Mouse (Mus musculus) CH12.LX (cell line): ENCODE results near the gene Tmem43.

ENCODE experiments used
- CTCF ChIP-seq, 2 experiments: IDR thresholded peaks in 1 of 2; conservative IDR thresholded peaks in 1 of 2; 2 replicates each; pipeline ENCODE4 v1.5.1; 2011 to 2012; ENCODE audit warnings: low read depth in 2 of 2, low read length in 2 of 2, improper control_type of control experiment in 1 of 2, inconsistent platforms in 1 of 2, mild to moderate bottlenecking in 1 of 2, moderate library complexity in 1 of 2
- EP300 ChIP-seq: IDR thresholded peaks from 2 replicates; pipeline ENCODE4 v1.6.1; 2011; ENCODE audit warnings: low read length, improper control_type of control experiment
- JUN ChIP-seq: IDR thresholded peaks from 2 replicates; pipeline ENCODE4 v1.6.1; 2011; ENCODE audit warnings: low read depth, mild to moderate bottlenecking, low read length, improper control_type of control experiment, moderate library complexity; ENCODE audit not compliant: insufficient read depth
- NRF1 ChIP-seq: IDR thresholded peaks from 2 replicates; pipeline ENCODE4 v1.6.1; 2014; ENCODE audit warnings: low read depth, mild to moderate bottlenecking, inconsistent platforms, low read length, improper control_type of control experiment, moderate library complexity
- PAX5 ChIP-seq: IDR thresholded peaks from 2 replicates; pipeline ENCODE4 v1.6.1; 2012; ENCODE audit warnings: low read length, inconsistent platforms, mixed read lengths
- POLR2A ChIP-seq: IDR thresholded peaks from 2 replicates; pipeline ENCODE4 v1.6.1; 2011; ENCODE audit warnings: low read depth, mild to moderate bottlenecking, improper control_type of control experiment, low read length
- POLR2AphosphoS2 ChIP-seq: IDR thresholded peaks from 2 replicates; pipeline ENCODE4 v1.6.1; 2011; ENCODE audit warnings: low read depth, low read length, improper control_type of control experiment
- RAD21 ChIP-seq: IDR thresholded peaks from 2 replicates; pipeline ENCODE4 v1.6.1; 2011; ENCODE audit warnings: low read depth, mild to moderate bottlenecking, low read length, improper control_type of control experiment, moderate library complexity
- SIN3A ChIP-seq: IDR thresholded peaks from 2 replicates; pipeline ENCODE4 v1.6.1; 2012; ENCODE audit warnings: low read length, improper control_type of control experiment, inconsistent platforms
- TCF12 ChIP-seq: IDR thresholded peaks from 2 replicates; pipeline ENCODE4 v1.6.1; 2014; ENCODE audit warnings: low read depth, mild to moderate bottlenecking, inconsistent platforms, low read length, improper control_type of control experiment

DNA sequence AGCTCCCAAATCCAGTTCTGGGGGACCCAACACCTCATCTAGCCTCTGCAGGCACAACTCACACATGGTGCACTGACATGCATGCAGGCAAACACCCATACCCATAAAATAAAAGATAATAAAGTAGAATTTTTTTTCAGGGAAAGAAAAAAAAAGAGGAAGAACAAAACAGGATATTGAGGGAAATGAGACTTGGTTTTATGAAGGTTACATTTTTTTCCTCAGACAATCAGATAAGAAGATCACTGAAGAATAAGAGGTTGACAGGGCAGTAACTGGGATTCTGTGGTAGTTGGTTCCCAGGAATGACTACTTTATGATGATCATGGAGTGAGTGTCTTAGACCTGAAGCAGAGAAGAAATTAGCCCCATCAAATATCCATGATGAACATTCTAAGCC, 40.6 kb downstream of the Tmem43 start:
- TF ChIP-seq POLR2A (no peak), NRF1 (no peak), JUN (no peak), TCF12 (no peak), RAD21 (no peak), CTCF (conservative IDR thresholded peaks at IDR 0.05 in 1 of 2, IDR thresholded peaks at IDR 0.05 in 1 of 2; ENCODE audit: low read depth in 2 of 2, low read length in 2 of 2) (no peak), SIN3A (no peak), POLR2AphosphoS2 (no peak), EP300 (no peak), PAX5 (no peak)
